Mouse (Mus musculus) small intestine, adult 2 months (tissue): Measurements from ENCODE around the gene Naa25.

Experiments used
- CTCF ChIP-seq: fragments of 200-500 bp; IDR thresholded peaks from 2 replicates; pipeline ENCODE4 v1.5.1; 2012; ENCODE audit warnings: low read depth, mild to moderate bottlenecking, control low read depth, inconsistent platforms, low read length, moderate library complexity, mixed read lengths; ENCODE audit not compliant: insufficient replicate concordance, insufficient read length; ENCODE audit errors: extremely low read depth
- POLR2A ChIP-seq: fragments of 200-500 bp; IDR thresholded peaks from 2 replicates; pipeline ENCODE4 v1.6.1; 2012; ENCODE audit warnings: low read depth, mild to moderate bottlenecking, control low read depth, inconsistent platforms, low read length, moderate library complexity

DNA sequence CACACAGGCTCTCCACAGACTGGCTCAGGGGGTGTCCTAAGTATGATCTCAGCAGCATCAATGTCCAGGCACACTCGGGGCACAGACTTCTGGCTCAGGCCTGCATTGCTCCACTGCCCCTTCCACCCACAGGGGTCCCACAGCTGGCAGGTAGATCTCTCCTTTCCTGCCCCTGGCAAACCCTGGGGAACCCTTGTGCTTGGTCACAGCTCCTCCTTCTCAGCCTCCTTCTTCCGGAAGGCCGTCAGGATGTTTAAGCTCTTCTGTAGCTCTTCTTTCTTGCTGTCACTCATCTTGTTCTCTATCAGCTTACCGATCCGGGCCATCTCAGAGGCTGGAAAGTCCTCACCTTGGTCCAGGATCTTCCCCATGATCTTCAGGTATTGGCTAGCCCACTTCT is 47.1 kb downstream of the Naa25 start:
- TF ChIP-seq CTCF (no peak), POLR2A (no peak)
